Mouse (Mus musculus) neural tube, embryonic 11.5 days (tissue): ENCODE measurements around the gene Avpi1. TPM values are rescaled to one million over a fixed set of nuclear protein-coding genes. Genes with fewer than 3 reads are reported as not detected.

ENCODE experiments used
- ATAC-seq: fragments of 200-750 bp; cut with Nextera tagmentation; 2 replicates; pipeline ENCODE4 v1.8.0; 2017; ENCODE audit warnings: moderate number of reproducible peaks, mild to moderate bottlenecking, moderate TSS enrichment, moderate library complexity; ENCODE audit not compliant: insufficient read depth, low FRiP score, low TSS enrichment
- DNase-seq: peaks from one replicate; pipeline ENCODE4 v3.0.0-alpha.2; 2015; ENCODE audit warnings: low spot score
- H3K27ac ChIP-seq: fragments of 300-500 bp; sonication (generic); 2 replicates; pipeline ENCODE4 v1.5.1; 2014; ENCODE audit warnings: low read depth, mild to moderate bottlenecking, low read length
- H3K27me3 ChIP-seq: fragments of 300-500 bp; sonication (generic); 2 replicates; pipeline ENCODE4 v1.6.1; 2014; ENCODE audit warnings: mild to moderate bottlenecking, low read length, mixed read lengths; ENCODE audit not compliant: control insufficient read depth, insufficient read depth
- H3K36me3 ChIP-seq: fragments of 300-500 bp; sonication (generic); 2 replicates; pipeline ENCODE4 v1.6.1; 2014; ENCODE audit warnings: mild to moderate bottlenecking, low read length, moderate library complexity, mixed read lengths; ENCODE audit not compliant: control insufficient read depth, insufficient read depth
- H3K4me1 ChIP-seq: fragments of 300-500 bp; sonication (generic); 2 replicates; pipeline ENCODE4 v1.6.1; 2014; ENCODE audit warnings: low read length, mixed read lengths; ENCODE audit not compliant: control insufficient read depth, insufficient read depth
- H3K4me2 ChIP-seq: fragments of 300-500 bp; sonication (generic); 2 replicates; pipeline ENCODE4 v1.6.1; 2014; ENCODE audit warnings: low read depth, mild to moderate bottlenecking, moderate library complexity
- H3K4me3 ChIP-seq: fragments of 300-500 bp; sonication (generic); 2 replicates; pipeline ENCODE4 v1.5.1; 2014; ENCODE audit warnings: low read depth, low read length
- H3K9ac ChIP-seq: fragments of 300-500 bp; sonication (generic); 2 replicates; pipeline ENCODE4 v1.6.1; 2014; ENCODE audit warnings: mild to moderate bottlenecking, low read length
- H3K9me3 ChIP-seq: fragments of 300-500 bp; sonication (generic); 2 replicates; pipeline ENCODE4 v1.6.1; 2016; ENCODE audit warnings: low read length; ENCODE audit not compliant: control insufficient read depth
- WGBS: fragments of 180-500 bp; shearing (Covaris S2); extraction: QIAGEN DNeasy Blood & Tissue Kit; methylation state at CpG from one replicate; pipeline ENCODE4 v1.1.7; 2014; 5-methylcytosine and 5-hydroxymethylcytosine counted together
- polyA plus RNA-seq: library from polyadenylated mRNA; unstranded; fragments of >200 nt; fragmentation: Nextera tagmentation; extraction: Ambion mirVana; gene quantifications from 2 replicates; pipeline ENCODE4 v1.2.1, GENCODE M21; 2014

Avpi1 gene
- polyA plus RNA-seq, 1 experiment from 2014 or later = 13.6 TPM

GRCm38 (mm10) chr19:42138517-42139285 lies 9.8 kb upstream of the Avpi1 start:
- Histone ChIP-seq H3K27ac (no peak overlapping the region), H3K4me3 (no peak overlapping the region), H3K9me3 (no peaks in the 10 kb centered on the region), H3K4me1 (no peaks in the 10 kb centered on the region), H3K4me2 (no peak overlapping the region), H3K9ac (no peak overlapping the region), H3K27me3 (no peaks in the 10 kb centered on the region), H3K36me3 (no peaks in the 10 kb centered on the region)
- WGBS = 91% methylated on average over 15 of the region's 15 CpGs
- ATAC-seq = no peak
- no peak for DNase-seq

GRCm38 (mm10) chr19:42137167-42137672 lies 8.4 kb upstream of the Avpi1 start:
- Histone ChIP-seq H3K27me3 (no peaks in the 10 kb centered on the region), H3K9ac (no peak overlapping the region), H3K4me2 (no peak overlapping the region), H3K36me3 (no peaks in the 10 kb centered on the region), H3K4me3 (no peak overlapping the region), H3K27ac (no peak overlapping the region), H3K4me1 (no peaks in the 10 kb centered on the region), H3K9me3 (no peaks in the 10 kb centered on the region)
- ATAC-seq (no peak), DNase-seq (no peak)
- WGBS = 90% methylated on average over 4 of the region's 4 CpGs

- Histone ChIP-seq H3K4me1 (no peaks in the 10 kb centered on the region), H3K9ac (no peak overlapping the region), H3K4me2 (no peak overlapping the region), H3K27me3 (no peaks in the 10 kb centered on the region), H3K9me3 (no peaks in the 10 kb centered on the region), H3K27ac (no peak overlapping the region), H3K4me3 (no peak overlapping the region), H3K36me3 (no peaks in the 10 kb centered on the region)
- DNase-seq (no peak), ATAC-seq (no peak)
- 23% methylated on average over 5 of the region's 5 CpGs for WGBS
Observed at GRCm38 (mm10) chr19:42136126-42136525, 7.3 kb upstream of the Avpi1 start.

GRCm38 (mm10) chr19:42135070-42135469 lies 6.2 kb upstream of the Avpi1 start:
- ATAC-seq (no peak), DNase-seq (no peak)
- H3K27ac ChIP-seq = no peak overlapping the region
- no peaks in the 10 kb centered on the region for H3K27me3 ChIP-seq
- no peaks in the 10 kb centered on the region for H3K36me3 ChIP-seq
- no peak overlapping the region for H3K4me2 ChIP-seq
- no peaks in the 10 kb centered on the region; the same call in 1 of the 2 replicates for H3K4me1 ChIP-seq
- H3K4me3 ChIP-seq = no peak overlapping the region
- no peak overlapping the region for H3K9ac ChIP-seq
- H3K9me3 ChIP-seq = no peaks in the 10 kb centered on the region

GRCm38 (mm10) chr19:42131101-42131500 lies 2.2 kb upstream of the Avpi1 start:
- WGBS = 51% methylated on average over 5 of the region's 5 CpGs
- ATAC-seq = no peak
- H3K9me3 ChIP-seq = no peaks in the 10 kb centered on the region
- H3K4me1 ChIP-seq = peaks cover 13% of the 10 kb centered on the region
- DNase-seq = no peak
- H3K4me3 ChIP-seq = no peak overlapping the region
- no peaks in the 10 kb centered on the region for H3K36me3 ChIP-seq
- H3K4me2 ChIP-seq = no peak overlapping the region
- H3K27me3 ChIP-seq = no peaks in the 10 kb centered on the region
- H3K9ac ChIP-seq = no peak overlapping the region
- H3K27ac ChIP-seq = no peak overlapping the region

- 0 out of 2 replicates have a peak overlapping the region, but pooled peaks have one; percentile 4 for H3K4me2 ChIP-seq
- no peaks in the 10 kb centered on the region for H3K9me3 ChIP-seq
- WGBS = 58% methylated on average over 3 of the region's 3 CpGs
- no peaks in the 10 kb centered on the region for H3K27me3 ChIP-seq
- no peaks in the 10 kb centered on the region for H3K36me3 ChIP-seq
- H3K4me1 ChIP-seq = peaks cover 13% of the 10 kb centered on the region
- H3K9ac ChIP-seq = no peak overlapping the region
- H3K4me3 ChIP-seq = no peak overlapping the region
- ATAC-seq (no peak), DNase-seq (no peak)
- H3K27ac ChIP-seq = no peak overlapping the region
Observed at GRCm38 (mm10) chr19:42130294-42130606, 1.4 kb upstream of the Avpi1 start.

- WGBS = 26% methylated on average over 14 of the region's 14 CpGs
- DNase-seq (peak; percentile 30), ATAC-seq (0 out of 2 replicates have a peak, but pooled peaks have one; percentile 18)
- Histone ChIP-seq H3K4me3 (peak overlapping the region; percentile 55), H3K9ac (peak overlapping the region; percentile 12), H3K27ac (no peak overlapping the region; the same call in 1 of the 2 replicates), H3K27me3 (no peaks in the 10 kb centered on the region), H3K4me1 (peaks cover 13% of the 10 kb centered on the region), H3K36me3 (no peaks in the 10 kb centered on the region), H3K4me2 (peak overlapping the region; percentile 94), H3K9me3 (no peaks in the 10 kb centered on the region)
Observed at GRCm38 (mm10) chr19:42129509-42130293, 842 bp upstream of the Avpi1 start.

GRCm38 (mm10) chr19:42128052-42128740 lies 663 bp downstream of the Avpi1 start:
- 7% methylated on average over 23 of the region's 23 CpGs for WGBS
- ATAC-seq = no peak; the same call in 1 of the 2 replicates
- no peak for DNase-seq

More at GRCm38 (mm10) chr19:42128052-42128740, 663 bp downstream of the Avpi1 start:
- peaks cover 13% of the 10 kb centered on the region for H3K4me1 ChIP-seq
- peak overlapping the region; percentile 55 for H3K4me3 ChIP-seq
- peak overlapping the region; percentile 94 for H3K4me2 ChIP-seq
- H3K9ac ChIP-seq = peak overlapping the region; percentile 69
- no peak overlapping the region; the same call in 1 of the 2 replicates for H3K27ac ChIP-seq
- H3K9me3 ChIP-seq = no peaks in the 10 kb centered on the region
- H3K36me3 ChIP-seq = no peaks in the 10 kb centered on the region; the same call in 1 of the 2 replicates
- no peaks in the 10 kb centered on the region for H3K27me3 ChIP-seq
